Mouse (Mus musculus) left cerebral cortex, adult 9 months (tissue): ENCODE data around the gene Gemin8.

Experiments used
- DNase-seq, 2 experiments: peaks; one replicate each; pipeline ENCODE4 v3.0.0; 2022; ENCODE audit warnings: low spot score in 2 of 2

The Gemin8 gene

DNA sequence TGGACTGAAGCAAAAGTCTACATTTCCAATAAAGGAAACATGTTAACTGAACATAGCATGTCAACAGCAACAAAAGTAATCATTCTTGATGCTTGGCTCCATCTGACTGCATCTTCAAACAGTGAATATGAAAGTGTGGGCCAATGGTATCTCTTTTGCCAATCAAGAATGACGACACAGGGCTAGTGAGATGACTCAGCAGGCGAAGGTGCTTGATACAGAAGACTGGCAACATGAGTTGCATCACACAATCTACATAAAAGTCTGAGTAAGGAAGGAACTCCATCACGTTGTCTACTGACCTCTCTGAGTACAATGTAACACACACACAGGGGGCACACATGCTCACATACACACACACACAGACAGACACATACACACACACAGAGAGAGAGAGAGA is 59.5 kb downstream of the Gemin8 start:
- DNase-seq = no peak

DNA sequence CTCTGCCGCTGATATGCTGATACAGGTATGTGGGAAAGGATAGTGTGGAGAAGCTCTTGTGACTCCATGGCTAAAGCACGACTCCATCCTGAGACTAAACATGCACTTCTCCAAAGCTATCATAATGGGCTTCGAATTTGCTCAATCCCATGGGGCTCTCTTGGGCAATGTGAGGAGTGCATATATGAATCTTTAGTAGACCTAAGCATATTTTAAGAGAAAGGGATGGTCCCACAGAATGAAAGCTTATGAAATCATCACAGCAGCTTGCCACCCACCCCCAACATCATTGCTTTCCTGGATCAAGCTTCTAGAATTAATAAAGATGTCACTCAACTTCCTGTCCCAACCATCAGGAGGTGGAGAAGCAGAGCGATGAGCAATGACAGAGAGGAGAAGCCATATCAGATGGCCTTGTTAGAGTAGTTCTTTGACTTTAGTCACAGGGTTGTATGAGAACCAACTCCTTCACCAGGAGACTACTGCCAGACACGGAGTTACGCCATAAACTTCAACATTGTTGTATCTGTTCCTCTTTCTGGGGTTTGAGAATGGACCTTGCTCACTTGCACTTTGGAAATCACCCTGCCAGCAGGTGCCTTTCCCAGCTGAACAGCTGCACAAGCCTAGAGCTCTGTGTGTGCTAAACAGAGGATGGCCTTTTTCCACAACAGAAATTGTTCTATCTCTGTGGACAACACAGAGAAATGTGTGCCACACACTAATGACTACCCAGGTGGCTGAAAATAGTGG is 60.4 kb downstream of the Gemin8 start:
- no peak for DNase-seq

DNA sequence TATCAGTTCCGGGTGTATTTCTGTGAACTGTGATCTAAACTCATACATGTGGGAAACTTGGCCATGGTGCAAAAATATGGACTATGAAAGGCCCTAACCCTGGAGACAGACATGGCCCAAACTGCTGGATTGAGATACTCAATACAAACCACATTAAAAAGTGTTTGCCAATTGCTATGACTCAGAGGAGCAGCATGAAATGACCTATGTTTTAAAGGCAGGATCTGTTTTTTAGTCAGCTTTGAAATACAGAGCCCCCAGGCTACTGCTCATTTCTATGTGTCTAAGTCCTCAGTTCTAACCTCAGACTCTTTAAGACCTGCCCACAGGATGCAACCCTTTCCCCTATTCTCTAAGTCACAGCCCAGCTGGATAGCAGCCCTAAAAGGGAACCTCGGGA is 65.9 kb downstream of the Gemin8 start:
- DNase-seq = no peak

DNA sequence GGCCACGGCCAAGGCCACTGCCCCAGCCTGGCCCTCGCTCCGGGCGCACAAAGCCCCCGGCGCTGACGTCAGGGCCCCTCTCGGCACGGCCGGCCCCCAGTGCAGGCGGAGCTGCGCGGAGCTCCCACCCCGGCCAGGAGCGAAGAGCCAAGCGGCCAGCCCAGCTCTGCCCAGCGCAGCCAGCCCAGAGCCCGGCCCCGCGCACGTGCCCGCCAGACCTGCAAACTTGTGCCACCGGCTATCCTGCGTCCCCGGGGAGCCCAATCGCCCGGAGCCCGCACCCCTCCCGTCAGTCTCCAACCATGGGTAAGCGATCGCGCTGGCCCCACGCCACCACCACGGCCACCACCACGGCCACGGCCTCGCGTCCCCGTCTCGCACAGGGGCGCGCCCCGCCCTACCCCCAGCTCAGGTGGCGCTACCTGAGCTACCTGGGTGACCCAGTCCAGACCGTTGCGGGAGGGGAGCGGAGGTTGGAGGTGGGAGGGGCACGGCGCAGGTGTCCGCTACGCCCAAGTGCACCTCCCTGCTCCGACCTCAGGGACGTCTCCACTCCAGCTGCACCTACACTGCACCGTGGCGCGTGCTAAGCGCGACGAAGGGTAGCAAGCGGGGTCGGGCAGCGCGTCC is 68.7 kb downstream of the Gemin8 start, which contains the start of gene Gpm6b:
TSS of gene Gpm6b (plus strand) at position 81 of the 630 bp plus-strand sequence.
- DNase-seq = peak in 1 of 2 experiments; percentile 24

DNA sequence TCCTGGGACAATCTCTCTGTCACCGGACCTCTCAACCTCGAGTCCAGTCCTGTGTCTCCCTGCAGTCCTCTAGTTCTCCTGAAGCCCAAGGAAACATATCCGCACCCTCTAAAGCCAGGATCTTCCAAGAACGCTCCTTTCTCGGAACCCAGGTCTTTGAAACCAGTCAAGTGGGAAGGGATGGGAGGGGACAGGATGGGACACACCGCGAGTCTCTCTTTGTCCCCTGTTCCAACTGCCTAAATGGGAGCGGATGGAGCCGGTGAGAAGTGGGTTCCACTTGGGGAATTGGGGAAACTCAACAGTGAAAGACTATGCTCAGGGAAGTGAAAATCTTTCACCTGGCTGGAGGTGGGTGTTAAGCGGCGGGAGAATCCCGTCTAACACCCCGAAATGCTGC is 69.3 kb downstream of the Gemin8 start:
- DNase-seq = peak in 1 of 2 experiments; percentile 14
